Mouse (Mus musculus) adrenal gland, postnatal 14 days (tissue): ENCODE results near the gene Poc5. TPM values are rescaled to one million over a fixed set of nuclear protein-coding genes. Genes with fewer than 3 reads are reported as not detected.

Experiments used
- DNase-seq: peaks from one replicate; pipeline ENCODE4 v3.0.0; 2021; ENCODE audit warnings: mixed read lengths
- microRNA-seq, 2 experiments: library from miRNA; unstranded; fragments of <30 nt; microRNA quantifications; one replicate each; pipeline ENCODE4 v1.2.0; 2021
- total RNA-seq: library from RNA; stranded (reverse); gene quantifications from 2 replicates; pipeline ENCODE4 v1.2.3, GENCODE M21; 2021

The Poc5 gene
- total RNA-seq, 1 experiment from 2014 or later: 14.2 TPM

DNA sequence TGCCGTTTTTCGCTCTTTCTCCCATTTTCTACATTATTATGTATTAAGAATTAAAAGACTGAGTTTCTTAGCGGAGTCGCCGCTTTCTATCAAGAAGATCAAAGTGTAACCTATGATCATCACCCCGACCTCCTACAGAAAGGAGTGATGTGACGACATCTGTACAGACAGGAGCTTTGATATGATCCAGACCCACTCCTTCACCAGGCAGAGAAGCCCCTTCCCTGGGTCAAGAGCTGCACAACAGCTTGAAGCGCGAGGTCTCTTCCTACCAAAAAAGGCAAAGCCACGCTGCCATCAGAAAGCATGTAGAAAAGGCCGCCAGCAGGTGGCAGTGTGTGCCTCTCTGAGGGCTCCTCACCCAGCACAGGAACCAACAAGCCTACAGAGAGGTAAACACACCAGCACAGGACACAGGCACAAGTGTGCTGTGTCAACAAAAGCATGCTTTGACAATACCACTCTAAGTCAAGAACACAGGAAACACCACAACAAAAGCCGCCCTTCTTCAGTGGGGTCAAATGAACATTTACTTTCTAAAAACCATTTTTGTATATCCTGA is 43.6 kb downstream of the Poc5 start:
- peak; percentile 93 for DNase-seq

DNA sequence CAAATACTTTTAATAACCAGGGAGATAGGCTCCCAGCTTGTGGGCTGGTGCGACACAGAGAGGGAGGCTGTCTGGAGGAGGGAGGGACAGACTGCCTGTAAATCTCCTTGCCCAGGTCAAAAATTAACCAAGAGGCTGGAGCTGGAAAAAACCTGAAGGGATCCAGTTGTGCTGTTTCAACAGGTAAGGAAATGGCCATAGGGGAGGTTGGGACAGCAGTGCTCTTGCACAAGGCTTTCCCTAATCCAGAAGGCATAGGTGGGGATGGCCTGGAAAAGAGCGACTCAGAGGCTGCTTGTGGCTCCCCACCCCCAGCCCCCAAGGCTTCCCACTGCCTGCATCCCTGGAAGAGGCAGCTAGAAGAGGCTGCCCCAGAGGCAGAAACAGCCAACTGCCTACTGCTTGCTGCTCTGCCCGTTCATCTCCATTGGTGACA is 44.3 kb downstream of the Poc5 start:
- DNase-seq: peak; percentile 45

DNA sequence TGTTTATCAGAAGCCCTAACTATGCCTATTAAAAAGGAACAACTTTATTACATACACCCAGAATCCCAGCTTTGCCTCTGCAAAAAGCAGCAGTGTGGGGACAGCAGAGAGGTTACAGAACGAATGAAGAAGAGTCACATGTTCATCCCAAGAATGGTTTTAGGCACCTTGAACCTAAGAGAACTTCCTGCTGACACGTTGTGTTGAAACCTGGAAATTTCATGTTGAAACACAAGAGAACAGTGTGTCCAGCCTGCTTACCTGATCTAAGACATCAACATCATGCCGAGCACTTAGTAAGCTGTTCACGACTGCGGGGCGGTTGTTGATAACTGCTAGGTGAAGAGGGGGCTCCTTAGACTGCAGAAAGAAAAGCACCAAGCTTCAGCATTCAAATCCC is 44.9 kb downstream of the Poc5 start:
- no peak for DNase-seq

DNA sequence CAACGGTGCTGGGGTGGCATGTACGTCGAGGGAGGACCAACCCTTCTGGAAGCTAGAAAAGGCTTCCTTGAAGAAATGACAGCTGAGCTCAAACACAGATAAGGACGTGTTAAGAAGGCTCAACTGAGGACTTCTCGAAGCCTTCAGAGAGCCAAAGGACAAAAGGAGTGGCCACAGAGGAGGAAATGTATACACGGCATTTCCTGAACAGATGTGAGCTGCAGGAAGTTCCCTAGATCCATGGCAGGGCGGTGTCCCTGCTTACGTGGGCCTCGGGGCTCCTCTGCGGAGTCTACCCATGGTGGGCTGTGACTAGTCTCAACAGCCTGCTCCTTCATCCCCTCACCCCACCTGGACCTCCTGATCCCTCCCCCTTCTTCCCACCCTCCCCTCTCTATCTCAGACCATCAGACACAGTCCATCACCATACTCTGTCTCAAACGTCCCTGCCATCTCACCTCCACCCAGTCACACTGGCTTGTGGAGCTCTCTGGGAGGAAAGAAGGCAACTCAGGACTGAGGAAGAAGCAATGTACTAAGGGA is 45.6 kb downstream of the Poc5 start:
- no peak for DNase-seq

DNA sequence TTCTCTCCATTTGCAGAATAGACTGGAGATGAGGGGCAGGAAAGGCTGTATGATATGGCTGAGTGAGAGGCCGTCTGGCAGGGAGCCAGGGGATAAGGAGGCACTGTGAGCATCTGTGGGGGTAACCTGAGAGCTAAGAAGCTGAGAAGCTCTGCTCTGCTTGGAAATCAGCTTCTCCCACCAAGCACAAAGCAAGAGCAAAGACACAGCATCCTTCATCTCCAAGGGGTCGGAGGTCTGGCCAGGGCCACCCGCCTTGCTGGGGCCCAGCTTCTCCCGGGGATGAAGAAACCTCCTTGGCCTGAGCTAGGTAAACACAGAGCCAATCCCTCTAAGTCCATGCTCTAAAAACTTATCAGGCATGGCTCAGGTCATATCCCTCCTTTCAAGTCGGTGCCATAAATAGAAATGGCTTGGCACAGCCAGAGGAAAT is 46.8 kb downstream of the Poc5 start:
- DNase-seq: peak; percentile 23

DNA sequence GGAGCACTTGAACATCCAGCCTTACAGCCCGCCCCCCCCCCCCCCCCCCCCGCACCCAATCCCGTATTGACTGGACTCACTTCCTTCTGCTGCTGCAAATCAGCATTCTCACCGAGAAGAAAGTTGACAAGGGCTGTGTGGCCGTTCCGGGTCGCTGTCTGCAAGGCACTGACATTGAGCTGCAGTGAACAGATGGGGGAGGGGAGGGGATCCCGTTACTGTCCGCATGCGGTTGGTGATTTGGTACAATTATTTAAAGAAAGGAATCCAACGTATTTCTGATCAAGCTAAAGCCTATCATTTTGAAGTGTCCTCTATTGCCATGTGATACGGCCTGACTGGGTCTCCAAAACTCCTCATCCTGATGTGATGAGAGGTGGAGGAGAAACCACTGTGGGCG is 47.7 kb downstream of the Poc5 start:
- peak; percentile 64 for DNase-seq

DNA sequence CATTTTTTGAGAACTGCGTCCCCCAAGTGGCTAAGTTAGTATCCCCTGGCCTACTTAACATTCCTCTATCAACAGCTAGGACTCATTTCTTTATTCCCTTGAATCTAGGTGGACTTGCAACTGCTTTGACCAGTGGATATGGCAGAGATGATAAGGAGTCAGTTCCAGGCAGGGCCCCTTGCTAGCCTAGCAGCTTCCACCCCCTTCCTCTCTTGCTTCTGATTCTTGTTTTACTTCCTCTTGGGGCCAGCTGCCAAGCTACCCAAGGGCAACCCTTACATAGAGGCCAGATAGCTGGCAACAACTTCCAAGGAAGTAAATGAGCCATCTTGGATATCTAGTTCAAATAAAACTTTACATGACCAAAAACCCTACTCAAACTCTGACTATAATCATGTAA is 48.8 kb downstream of the Poc5 start:
- no peak for DNase-seq

DNA sequence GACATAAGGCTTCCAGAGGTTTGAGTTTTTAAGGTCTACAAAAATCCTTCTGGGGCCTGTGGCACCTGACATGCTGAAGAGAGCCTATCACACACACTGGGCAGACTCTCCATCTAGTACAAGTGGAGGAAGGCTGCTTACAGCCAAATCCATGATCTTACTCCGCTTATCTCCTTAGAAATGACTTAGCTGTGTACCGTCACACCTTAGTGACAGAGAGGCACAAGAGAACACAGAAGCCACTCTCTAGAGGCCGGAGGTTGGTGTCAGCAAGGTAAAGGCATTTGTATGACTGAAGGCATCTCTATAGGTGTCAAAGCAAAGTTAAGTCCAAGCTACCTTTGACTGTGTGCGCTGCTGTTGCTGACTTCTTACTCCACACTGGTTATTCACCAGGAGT is 52.3 kb downstream of the Poc5 start:
- DNase-seq: no peak

DNA sequence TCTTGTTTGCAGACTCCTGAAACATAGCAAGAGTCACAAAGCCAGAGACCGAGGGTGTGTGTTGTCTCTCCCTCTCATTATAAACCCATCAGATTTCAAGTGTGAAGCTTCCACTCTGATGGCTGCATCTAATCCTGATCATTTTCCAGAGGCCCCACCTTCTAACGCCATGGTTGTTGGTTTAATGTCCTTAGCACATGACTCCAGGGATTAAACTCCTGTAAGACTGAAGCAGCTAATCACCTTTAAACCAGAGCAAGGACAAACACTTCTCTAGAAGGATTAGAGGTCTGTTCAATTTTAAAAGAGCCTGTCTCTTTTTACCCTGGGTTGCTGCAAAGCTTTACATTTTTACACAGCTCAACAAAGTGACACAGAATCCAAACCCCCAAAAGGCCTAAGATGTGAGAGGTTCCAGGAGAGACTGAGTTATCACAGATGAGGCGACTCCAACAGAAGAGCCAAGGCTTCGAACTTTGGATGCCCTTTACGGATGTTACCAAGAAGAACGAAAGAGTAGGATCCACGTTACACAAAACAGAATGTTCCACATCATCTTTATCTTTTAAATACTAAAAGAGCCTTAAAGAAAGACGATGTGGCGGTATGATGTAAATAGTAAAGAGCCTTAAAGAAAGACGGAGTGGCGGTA is 62.2 kb downstream of the Poc5 start:
- no peak for DNase-seq

DNA sequence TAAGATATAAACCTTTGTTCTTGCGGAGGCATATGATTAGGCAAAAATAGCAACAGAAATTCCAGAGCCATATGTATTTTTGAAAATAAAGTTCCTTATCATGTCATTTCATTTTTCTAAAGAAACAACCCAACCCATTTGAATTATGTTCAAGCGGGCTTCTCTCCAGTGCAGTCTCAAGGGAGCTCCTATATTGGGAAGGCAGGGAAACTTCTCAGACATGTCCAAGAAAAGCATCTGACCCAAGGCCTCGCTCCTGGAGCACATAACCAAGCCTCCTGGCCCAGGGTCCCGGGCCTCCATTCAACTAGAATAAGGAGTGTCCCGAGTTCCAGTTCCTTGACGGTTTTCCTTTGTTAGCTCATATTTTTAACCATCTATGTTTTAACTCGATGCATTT is 62.8 kb downstream of the Poc5 start:
- no peak for DNase-seq

DNA sequence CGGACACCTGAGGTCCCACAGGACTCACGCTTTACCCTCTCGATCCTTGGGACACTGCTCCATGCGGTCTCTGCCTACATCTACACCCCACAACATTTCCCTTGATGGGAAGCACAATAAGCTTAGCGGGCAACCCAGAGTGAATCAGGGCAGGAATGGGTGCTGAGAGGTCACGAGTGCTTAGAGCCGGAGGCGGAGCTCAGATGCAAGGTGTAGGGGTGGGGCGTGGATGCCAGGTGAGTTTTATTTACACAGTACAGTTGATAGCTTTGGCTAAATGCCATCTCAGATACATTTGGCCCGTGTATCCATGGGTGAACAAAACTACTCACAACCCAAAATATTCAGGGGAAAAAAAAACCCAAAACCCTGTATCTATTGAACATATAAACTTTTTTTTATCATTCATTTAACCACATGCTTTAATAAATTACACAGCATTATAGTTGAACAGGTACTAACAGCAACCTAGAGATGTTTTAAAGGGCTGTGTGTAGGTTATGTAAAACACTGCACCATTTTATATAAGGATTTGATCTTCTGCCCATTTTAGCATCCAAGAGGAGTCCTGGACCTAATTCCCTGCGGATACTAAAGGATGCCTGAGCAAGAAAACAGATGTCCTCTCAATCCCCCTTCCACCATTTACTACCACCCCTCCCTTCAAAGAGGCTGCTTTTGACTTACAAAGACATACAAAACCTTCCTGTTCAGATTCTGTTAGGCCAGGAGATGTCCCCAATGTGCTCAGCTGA is 63.5 kb downstream of the Poc5 start:
- DNase-seq: no peak

DNA sequence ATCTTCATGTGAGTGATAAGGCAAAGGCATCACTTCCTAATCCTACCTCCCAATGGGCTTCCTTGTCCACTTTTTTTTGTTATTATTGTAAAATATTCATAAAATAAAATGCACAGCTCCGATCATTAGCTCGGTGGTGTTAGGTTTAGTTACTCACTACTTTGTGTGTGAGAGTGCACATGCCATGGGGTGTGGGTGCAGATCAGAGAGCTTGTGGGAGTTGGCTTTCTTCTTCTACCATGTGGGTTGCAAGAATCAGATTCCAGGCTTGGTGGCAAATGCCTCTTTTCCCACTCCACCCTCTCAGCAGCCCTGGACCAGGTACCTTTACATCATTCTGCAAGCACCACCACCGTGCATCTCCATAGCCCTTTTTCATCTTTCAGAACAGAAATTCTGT is 64.5 kb downstream of the Poc5 start:
- no peak for DNase-seq

DNA sequence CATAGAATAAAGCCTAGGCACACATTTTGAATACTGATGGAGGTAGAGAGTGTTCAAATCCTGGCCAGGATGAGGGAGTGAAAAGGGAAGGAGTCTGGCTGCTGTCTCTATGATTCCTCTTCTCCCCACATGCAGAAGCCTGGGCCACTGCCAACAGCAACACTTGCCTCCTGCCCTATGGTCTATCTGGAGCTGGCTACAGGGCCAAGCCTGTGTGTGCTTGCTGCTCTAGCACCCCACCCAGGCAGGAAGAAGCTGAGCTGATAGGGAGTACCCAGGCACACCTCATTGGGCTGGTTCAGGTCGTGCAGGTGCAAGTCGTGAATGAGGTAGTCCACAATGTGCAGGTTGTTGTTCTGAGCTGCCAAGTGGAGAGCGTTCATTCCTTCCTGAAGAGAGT is 66.2 kb downstream of the Poc5 start:
- peak; percentile 59 for DNase-seq

DNA sequence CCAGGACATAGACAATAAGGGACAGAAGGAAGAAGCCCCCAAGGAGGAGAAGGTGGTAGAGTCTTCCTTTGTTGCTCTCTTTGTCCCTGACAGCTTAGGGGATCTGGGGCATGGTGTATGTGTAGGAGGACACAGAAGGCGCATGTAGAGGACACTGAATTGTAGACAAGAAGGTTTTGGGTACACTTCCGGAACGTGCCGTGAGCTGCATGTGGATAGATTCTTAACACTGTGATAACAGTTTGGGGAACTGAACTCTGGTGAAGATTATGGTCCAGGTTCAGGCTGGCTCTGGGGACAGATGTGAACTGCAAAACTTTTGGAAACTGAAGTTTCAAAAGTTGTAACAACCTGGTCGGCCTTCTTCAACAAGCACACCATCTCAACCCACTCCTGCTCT is 69.5 kb downstream of the Poc5 start:
- DNase-seq: no peak

DNA sequence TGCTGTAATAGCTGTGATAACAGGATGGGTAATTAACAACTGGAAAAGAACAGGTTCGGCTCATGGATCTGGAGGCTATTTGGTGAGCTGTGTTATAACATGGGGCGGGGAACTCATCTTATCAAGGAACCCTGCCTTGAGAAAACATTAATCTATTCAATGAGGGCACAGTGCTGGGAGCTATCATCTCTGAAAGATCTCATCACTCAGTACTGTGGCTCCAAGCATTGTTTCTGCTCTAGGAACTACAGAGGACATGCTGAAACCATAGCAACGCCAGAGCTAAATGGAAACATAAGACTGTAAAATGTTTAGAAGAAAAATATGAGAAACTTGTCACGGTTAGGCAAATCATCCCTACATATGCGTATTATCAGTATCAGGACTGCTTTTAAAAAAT is 69.9 kb downstream of the Poc5 start:
- DNase-seq: no peak

DNA sequence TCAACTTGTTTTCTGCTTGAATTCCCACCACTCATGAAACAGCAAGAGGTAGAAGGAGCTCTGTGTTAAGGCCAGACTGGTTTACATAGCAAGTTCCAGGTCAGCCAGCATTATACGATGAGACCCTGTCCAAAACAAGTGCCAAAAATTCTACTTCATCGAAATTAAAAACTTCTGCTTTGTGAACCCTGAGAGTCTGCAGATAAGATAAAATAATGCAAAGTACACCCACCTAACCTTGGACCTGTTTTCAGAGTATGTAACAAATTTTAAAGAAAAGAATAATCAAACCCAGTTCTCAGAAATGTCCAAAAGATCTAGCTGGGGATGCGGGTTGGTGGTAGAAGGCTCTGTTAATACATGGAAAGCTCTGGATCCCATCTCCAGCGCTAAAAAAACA is 70.5 kb downstream of the Poc5 start:
- no peak for DNase-seq

DNA sequence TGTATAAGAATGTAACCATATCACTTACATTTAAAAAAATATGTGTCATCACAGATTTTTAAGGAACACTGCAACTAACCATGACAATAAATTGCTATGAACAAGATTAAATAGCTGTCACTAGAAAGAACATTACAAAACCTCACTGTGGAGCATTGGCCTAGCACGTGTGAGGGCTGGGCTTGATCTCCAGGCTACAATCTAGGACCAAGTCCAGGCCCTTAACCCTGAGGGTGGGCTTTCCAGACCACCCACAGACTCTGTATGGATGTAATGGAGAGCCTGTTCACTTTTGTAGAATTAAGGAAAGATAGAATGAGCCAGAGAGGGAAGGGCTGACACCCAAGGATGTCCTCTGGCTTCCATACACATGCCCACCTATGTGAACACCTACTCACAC is 74.5 kb downstream of the Poc5 start:
- no peak for DNase-seq

DNA sequence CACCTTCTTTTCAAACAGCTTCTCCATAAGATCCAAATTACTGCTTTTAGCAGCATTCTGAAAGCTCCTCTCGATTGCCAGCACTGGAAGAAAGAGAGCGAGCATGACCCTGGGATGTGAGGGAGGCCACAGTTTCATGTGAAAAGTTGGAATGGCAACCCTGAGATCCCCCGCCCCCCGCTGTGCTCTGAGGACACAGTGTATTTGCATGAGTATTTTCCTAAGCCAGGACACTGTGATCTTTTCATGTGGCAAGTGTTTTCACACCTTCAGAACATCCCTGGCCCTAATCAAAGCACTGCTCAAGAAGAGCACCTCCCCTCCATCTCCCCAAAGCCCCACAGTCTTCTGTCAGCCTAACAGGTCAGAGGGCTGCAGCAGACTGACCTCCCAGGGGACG is 77.2 kb downstream of the Poc5 start:
- DNase-seq: peak; percentile 47

Small RNAs within 50 kb of the gene (microRNA-seq; reads per million reads assigned to microRNA genes)
- gene Gm25213: 0 reads per million in 2 experiments

Other genes with a start within 250 kb of the Poc5 start
- 0.83 and 1.1 TPM in 2 replicates for gene Ankdd1b, start 82.9 kb downstream of the Poc5 start, total RNA-seq
- not detected in 2 replicates for gene Gm17622, start 102.4 kb downstream of the Poc5 start, total RNA-seq
- 26.6 and 33.3 TPM in 2 replicates for gene Polk, start 154.3 kb downstream of the Poc5 start, total RNA-seq
- gene Col4a3bp, start 154.3 kb downstream of the Poc5 start, total RNA-seq: 75.5 and 81.6 TPM in 2 replicates